Mouse (Mus musculus): Measurements from ENCODE around the gene Amigo1.

DNA sequence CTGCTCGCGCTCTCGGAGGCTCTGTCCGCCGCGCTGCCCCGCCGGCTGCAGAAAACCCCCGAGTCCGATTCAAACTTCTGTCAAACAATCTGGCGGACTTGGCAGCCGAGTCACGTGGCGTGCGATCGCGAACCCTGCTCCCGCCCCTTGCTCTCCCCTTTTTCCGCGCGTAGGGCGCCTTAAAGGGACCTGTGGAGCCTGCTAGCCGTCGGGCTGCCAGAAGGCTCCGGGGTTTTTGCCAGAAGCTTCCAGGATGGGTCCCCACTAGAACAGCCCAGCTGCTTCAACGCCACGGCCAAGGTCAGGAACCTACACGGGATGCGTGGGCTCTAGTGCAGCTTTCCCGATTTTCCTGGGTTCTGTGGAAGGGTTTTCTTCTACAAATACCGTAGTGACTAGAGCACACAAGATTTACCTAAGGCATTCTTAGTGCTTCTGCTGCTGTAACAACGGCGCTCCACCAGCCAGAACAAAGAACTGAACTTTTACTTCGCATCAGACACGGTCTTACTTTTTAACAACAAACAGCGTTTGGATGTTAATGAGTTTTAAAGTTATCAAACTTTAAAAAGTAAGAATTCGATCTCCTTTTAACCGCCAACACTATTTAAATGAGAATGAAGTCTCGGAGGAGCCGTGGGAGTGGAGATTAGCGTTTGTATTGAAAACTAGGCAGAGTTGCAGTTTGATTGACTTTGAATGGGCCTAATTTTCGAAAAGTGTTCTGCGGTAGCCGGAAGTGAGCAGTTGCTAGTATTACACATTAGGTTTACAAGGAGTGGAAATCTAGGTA, 40.6 kb downstream of the Amigo1 start, which contains the start of gene Sypl2:
- no peak for TF ChIP-seq CTCF (conservative IDR thresholded peaks at IDR 0.05; ENCODE audit: low read length)
- no peak for TF ChIP-seq POU5F1 (IDR thresholded peaks at IDR 0.05; ENCODE audit: borderline replicate concordance, low read length)
- no peak for TF ChIP-seq NANOG (IDR thresholded peaks at IDR 0.05; ENCODE audit: borderline replicate concordance, low read length)
